Mouse (Mus musculus) monocyte, adult 5-6 weeks (primary cell): ENCODE data around the gene Mterf1b. TPM values are rescaled to one million over a fixed set of nuclear protein-coding genes. Genes with fewer than 3 reads are reported as not detected.
A peak's percentile ranks its signal among the peaks of the same experiment; 100 is the strongest.
"Not testable (repeated sequence)": the region's sequence is repeated elsewhere in the genome, so short reads cannot be mapped to it uniquely, and the experiment has no call there.

Experiments
- ATAC-seq: fragments of 153-309, 156-312 bp; replicated peaks from 2 replicates; pipeline ENCODE4 v1.8.0; 2017; ENCODE audit warnings: mild to moderate bottlenecking; ENCODE audit not compliant: low TSS enrichment, insufficient number of reproducible peaks, severe bottlenecking, poor library complexity, low FRiP score
- total RNA-seq: library from RNA; stranded (forward); fragments of 200-1000, 200-491, 200-594 nt; gene quantifications from 3 replicates; pipeline ENCODE4 v1.2.3, GENCODE M21; 2017

The Mterf1b gene
- 6.2 to 15.3 TPM (median 7.7 TPM) in 3 replicates for total RNA-seq

DNA sequence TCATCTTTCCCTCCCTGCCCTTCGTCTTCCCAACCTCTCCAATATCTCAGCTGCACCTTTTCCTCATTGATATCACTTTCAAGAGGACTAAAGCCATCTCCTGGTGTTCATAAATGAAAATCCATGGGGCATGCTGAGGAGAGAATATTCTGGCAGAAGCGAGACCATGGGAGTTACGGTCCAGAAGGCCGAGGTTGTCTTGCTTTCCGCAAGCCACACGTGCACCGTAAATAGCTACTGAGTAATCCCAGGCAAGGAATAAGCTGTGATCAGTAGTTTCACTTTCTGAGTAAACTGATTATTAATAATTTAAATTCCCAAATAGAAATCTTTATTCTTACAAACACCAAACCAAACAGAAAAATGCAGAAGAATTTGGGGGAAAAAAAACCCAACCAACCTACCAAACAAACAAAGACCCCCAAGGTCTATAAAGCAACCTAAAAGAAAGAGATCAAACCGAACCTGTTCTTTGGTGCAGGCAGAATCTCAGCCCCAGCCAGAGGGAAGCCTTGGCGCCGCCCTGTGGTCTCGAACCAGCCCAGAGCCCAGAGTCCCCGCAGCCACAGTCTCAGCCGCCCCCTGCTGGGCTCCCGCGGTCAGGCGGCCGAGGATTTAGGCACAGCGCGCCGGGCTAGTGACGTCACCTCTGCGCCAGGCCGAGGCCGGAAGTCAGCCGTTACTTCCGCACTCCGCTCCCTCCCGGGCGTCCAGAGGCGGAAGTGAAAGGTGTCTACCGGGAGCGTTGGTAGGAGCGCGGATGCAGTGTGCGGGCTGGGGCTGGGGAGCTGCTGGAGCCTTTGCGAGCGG is at the start of gene Mterf1b:
TSS of gene Mterf1b (plus strand) at position 697 of the 810 bp plus-strand sequence.
- ATAC-seq = peak; percentile 95

- ATAC-seq = not testable (repeated sequence)
Observed at GRCm38 (mm10) chr5:4159418-4160071, 32.6 kb upstream of the Mterf1b start.

- ATAC-seq = no peak
Observed at GRCm38 (mm10) chr5:4161554-4161953, 30.6 kb upstream of the Mterf1b start.

DNA sequence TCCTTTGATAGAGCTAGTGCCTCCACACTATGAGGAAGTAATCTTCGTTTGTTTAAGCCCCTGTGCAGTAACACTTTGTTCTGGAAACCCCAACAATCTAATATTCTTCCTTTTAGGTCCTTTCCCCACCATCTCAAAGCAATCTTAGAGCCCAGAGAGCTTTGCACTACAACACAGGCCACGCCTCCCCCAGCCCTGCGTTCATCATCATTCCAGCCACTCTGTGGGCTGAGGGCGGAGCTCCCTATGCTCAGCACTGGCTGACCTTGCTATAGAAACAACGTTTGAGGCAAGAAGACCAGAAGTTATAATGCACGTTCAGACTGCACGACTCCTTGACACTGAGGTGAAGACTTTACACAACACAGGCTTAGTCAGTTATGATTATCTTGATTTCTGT is 29.7 kb upstream of the Mterf1b start:
- no peak for ATAC-seq

GRCm38 (mm10) chr5:4167813-4168529 is 24.2 kb upstream of the Mterf1b start:
- not testable (repeated sequence) for ATAC-seq

DNA sequence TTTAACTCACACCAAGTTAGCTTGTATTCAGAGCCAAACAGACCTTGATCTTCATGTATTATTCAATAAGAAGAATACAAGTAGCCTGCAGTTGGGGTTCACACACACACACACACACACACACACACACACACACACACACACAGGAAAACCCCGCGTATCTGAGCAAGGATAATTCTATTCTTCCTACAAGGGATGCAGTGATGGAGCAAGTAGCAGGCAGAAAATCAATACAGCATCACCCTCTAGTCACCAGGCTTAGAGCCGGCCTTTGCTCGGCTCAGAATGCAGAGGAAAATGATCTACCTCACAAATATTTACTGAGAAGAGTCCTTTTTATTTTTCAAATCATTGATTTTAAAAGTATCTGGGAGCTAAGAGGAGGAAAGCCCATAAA is 23.6 kb upstream of the Mterf1b start:
- not testable (repeated sequence) for ATAC-seq

DNA sequence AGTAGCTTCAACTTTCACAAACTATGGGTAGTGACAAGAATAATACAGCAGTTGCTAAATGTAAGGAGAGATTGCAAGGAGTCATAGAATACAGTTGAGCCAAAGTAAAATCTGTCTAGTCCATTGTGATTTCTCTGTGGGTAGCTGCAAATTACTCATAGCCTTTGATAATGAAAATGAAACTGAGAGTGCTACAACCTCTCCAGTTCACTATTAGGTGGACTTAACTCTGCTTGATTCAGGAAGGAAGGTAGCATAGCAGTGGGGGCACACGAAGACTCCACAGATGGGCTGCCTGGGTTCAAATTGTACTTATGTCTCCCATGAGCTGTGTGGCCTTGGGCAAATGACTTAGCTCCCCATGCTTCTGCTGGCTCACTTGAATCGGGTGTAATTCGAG is 15.7 kb upstream of the Mterf1b start:
- ATAC-seq = not testable (repeated sequence)

DNA sequence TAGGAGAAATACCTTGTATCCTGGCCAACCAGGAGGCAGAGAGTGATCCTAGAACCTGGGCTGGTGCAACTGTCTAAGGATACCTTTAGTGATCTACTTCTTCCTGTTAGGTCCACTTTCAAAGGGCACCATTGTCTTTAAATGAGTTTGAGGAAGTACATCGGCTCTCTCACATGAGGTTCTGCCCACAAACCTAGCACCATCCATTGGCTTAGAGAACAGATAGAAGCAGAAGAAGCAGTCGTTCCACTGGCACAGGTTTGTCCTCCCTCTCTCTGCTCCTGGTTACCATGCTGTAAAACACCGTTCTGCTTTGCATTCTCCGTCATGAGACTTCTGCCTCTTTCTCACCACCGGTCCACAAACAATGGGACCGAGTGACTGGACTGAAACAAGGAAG is 12.8 kb upstream of the Mterf1b start:
- no peak for ATAC-seq

DNA sequence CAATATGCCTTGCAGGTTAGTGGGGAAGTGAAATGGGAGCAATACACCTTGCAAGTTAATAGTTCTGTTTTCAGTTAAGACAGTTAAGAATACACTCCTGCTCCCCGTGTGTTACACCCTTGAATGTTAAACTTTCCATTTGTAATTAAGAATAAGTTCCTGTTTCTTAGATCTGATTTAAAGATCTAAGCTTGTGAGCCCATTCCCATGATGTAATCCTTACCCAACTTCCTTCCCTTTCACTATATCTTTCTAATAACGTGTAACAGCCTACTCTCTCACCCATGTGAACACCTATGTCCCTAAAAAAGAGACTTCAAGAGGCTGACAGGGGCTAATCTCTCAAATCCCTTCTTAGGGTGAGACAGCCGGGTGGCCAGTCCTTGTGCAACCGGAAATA is 5.4 kb upstream of the Mterf1b start:
- no peak for ATAC-seq

- peak; percentile 28 for ATAC-seq
Observed at GRCm38 (mm10) chr5:4192481-4193246, 497 bp downstream of the Mterf1b start.

- ATAC-seq = no peak
Observed at GRCm38 (mm10) chr5:4193247-4193628, 1.1 kb downstream of the Mterf1b start.

DNA sequence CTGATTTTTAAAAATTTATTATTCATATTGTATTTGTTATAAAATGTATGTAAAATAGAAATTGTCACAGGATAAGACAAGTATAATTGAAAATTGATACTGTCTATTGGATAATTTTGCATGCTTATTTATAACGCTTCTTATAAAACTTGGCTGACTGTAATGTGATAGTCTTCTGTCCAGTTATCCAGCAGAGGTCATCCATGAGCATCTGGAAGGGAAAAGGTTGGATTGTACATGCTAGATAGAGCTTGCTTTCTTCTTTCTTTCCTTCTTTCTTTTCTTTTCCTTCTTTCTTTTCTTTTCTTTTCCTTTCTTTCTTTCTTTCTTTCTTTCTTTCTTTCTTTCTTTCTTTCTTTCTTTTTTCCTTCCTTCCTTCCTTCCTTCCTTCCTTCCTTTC is 2.0 kb downstream of the Mterf1b start:
- ATAC-seq = no peak

DNA sequence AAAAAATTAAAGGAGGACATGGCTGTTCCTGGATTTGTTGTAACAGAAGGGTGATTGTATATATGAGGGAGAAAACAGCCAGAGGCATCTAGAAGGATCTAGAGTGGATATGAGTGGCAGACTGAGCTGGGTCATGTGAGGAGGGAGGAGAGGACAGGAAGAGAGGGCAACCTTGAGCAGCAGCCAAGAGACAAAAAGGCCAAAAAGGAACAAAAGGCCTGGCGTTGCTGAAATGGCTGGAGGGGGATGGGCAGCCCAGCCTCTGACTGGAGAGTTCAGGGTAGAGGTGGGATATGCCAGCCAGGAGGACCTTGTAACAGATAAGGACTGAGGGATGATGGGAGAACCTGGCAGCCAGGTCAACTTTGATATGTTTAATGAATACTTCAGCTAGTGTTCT is 2.9 kb downstream of the Mterf1b start:
- ATAC-seq = no peak

GRCm38 (mm10) chr5:4201368-4201767 is 9.2 kb downstream of the Mterf1b start:
- no peak for ATAC-seq

GRCm38 (mm10) chr5:4202276-4202810 is 10.2 kb downstream of the Mterf1b start:
- ATAC-seq = not testable (repeated sequence)

GRCm38 (mm10) chr5:4210082-4210481 is 17.9 kb downstream of the Mterf1b start:
- ATAC-seq = not testable (repeated sequence)

DNA sequence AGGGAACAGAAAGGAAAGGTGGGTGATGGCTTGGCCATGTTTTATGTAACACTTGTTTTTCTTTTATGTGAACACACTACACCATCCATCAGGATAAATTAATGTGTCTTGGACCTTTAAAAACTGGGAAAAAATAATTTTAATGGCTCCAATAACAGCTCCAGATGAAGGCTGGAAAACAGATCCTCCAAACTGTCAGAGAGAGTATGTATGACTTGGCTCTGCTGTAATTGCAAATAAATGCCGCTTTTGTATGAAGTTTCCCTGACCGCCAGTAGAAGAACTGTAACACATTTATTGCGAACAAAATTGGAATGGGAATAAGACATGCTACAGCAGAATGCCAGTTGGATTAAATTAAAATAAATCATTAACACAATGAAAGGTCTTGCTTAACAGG is 29.1 kb downstream of the Mterf1b start:
- no peak for ATAC-seq

GRCm38 (mm10) chr5:4221981-4222623 is 29.9 kb downstream of the Mterf1b start:
- ATAC-seq = no peak
